Mouse (Mus musculus): Measurements from ENCODE around the gene Cables2. TPM values are rescaled to one million over a fixed set of nuclear protein-coding genes. Genes with fewer than 3 reads are reported as not detected.
"Not testable (repeated sequence)": the region's sequence is repeated elsewhere in the genome, so short reads cannot be mapped to it uniquely, and the experiment has no call there.

Gene Cables2
- total RNA-seq, 1 experiment: 13.4 TPM

- Histone ChIP-seq H3K4me1 (ENCODE audit: control insufficient read depth in 2 of 2, insufficient read depth in 2 of 2, low read length in 2 of 2, poor library complexity in 1 of 2) (peaks cover 0 to 3% of the 10 kb centered on the region in 2 experiments; a peak in 1 of 4 replicates), H3K9me3 (ENCODE audit: control insufficient read depth, insufficient read depth, low read depth, low read length) (no peaks in the 10 kb centered on the region), H3K36me3 (ENCODE audit: control insufficient read depth, insufficient read depth, low read length, poor library complexity, severe bottlenecking) (peaks cover 39% of the 10 kb centered on the region), H3K27ac (ENCODE audit: insufficient read depth, low read depth, low read length, poor library complexity, severe bottlenecking) (no peak overlapping the region), H3K4me3 (ENCODE audit: insufficient read depth in 1 of 2, low read depth in 1 of 2, low read length in 2 of 2, poor library complexity in 1 of 2, severe bottlenecking in 1 of 2) (no peak overlapping the region), H3K9ac (ENCODE audit: insufficient read depth, low read depth, low read length, poor library complexity, severe bottlenecking) (no peak overlapping the region)
- no peak for TF ChIP-seq ZC3H11A (IDR thresholded peaks at IDR 0.05; ENCODE audit: borderline replicate concordance, low read depth, low read length)
- no peak for TF ChIP-seq ZNF384 (IDR thresholded peaks at IDR 0.05; ENCODE audit: low read depth, low read length)
- TF ChIP-seq HCFC1 (IDR thresholded peaks at IDR 0.05; ENCODE audit: borderline replicate concordance, insufficient read depth, low read length): no peak
- TF ChIP-seq MAFK (IDR thresholded peaks at IDR 0.05; ENCODE audit: insufficient read depth, low read depth, low read length): no peak
- in situ Hi-C loops (cut with MboI; ENCODE audit: low sequenced_read_pairs in 2 of 2, unreplicated experiment in 2 of 2): no loop called here
- no peak for DNase-seq (ENCODE audit: low read depth, low spot score)
These were observed 12.5 kb downstream of the Cables2 start for GRCm38 (mm10) chr2:180260610-180261480.

- H3K4me3 ChIP-seq (ENCODE audit: insufficient read depth in 1 of 2, low read depth in 1 of 2, low read length in 2 of 2, poor library complexity in 1 of 2, severe bottlenecking in 1 of 2); in situ Hi-C loops (cut with MboI; ENCODE audit: low sequenced_read_pairs in 2 of 2, unreplicated experiment in 2 of 2): not testable (repeated sequence)
- TF ChIP-seq CHD2 (IDR thresholded peaks at IDR 0.05; ENCODE audit: low read depth, low read length): 0 out of 2 replicates have a peak, but pooled peaks have one; percentile 13
These were observed 13.3 kb downstream of the Cables2 start for GRCm38 (mm10) chr2:180259826-180260609.

GRCm38 (mm10) chr2:180258951-180259484, 14.3 kb downstream of the Cables2 start:
- H3K27ac ChIP-seq (ENCODE audit: insufficient read depth, low read depth, low read length, poor library complexity, severe bottlenecking); in situ Hi-C loops (cut with MboI; ENCODE audit: low sequenced_read_pairs in 2 of 2, unreplicated experiment in 2 of 2); DNase-seq (ENCODE audit: low read depth, low spot score); H3K9me3 ChIP-seq (ENCODE audit: control insufficient read depth, insufficient read depth, low read depth, low read length); H3K4me1 ChIP-seq (ENCODE audit: control insufficient read depth in 2 of 2, insufficient read depth in 2 of 2, low read length in 2 of 2, poor library complexity in 1 of 2): not testable (repeated sequence)
- Histone ChIP-seq H3K9ac (ENCODE audit: insufficient read depth, low read depth, low read length, poor library complexity, severe bottlenecking) (peak overlapping the region; percentile 21; the same call in 1 of the 2 replicates), H3K36me3 (ENCODE audit: control insufficient read depth, insufficient read depth, low read length, poor library complexity, severe bottlenecking) (peaks cover 39% of the 10 kb centered on the region), H3K4me3 (ENCODE audit: insufficient read depth in 1 of 2, low read depth in 1 of 2, low read length in 2 of 2, poor library complexity in 1 of 2, severe bottlenecking in 1 of 2) (peak overlapping the region in 1 of 2 experiments; percentile 14; a peak in 2 of 4 replicates)

More at GRCm38 (mm10) chr2:180259826-180260609, 13.3 kb downstream of the Cables2 start:
- H3K4me1 ChIP-seq (ENCODE audit: control insufficient read depth in 2 of 2, insufficient read depth in 2 of 2, low read length in 2 of 2, poor library complexity in 1 of 2); DNase-seq (ENCODE audit: low read depth, low spot score); H3K27ac ChIP-seq (ENCODE audit: insufficient read depth, low read depth, low read length, poor library complexity, severe bottlenecking); H3K9me3 ChIP-seq (ENCODE audit: control insufficient read depth, insufficient read depth, low read depth, low read length): not testable (repeated sequence)
- H3K36me3 ChIP-seq (ENCODE audit: control insufficient read depth, insufficient read depth, low read length, poor library complexity, severe bottlenecking): peaks cover 39% of the 10 kb centered on the region
- peak overlapping the region; percentile 56; the same call in 1 of the 2 replicates for H3K9ac ChIP-seq (ENCODE audit: insufficient read depth, low read depth, low read length, poor library complexity, severe bottlenecking)

GRCm38 (mm10) chr2:180257963-180258865, 15.1 kb downstream of the Cables2 start:
- peak overlapping the region; percentile 85; the same call in 1 of the 2 replicates for H3K27ac ChIP-seq (ENCODE audit: insufficient read depth, low read depth, low read length, poor library complexity, severe bottlenecking)
- DNase-seq (ENCODE audit: low read depth, low spot score): no peak
- peak overlapping the region; percentile 99 for H3K9ac ChIP-seq (ENCODE audit: insufficient read depth, low read depth, low read length, poor library complexity, severe bottlenecking)
- H3K4me1 ChIP-seq (ENCODE audit: control insufficient read depth in 2 of 2, insufficient read depth in 2 of 2, low read length in 2 of 2, poor library complexity in 1 of 2): peaks cover 0 to 7% of the 10 kb centered on the region in 2 experiments; a peak in 1 of 4 replicates
- in situ Hi-C loops (cut with MboI; ENCODE audit: low sequenced_read_pairs in 2 of 2, unreplicated experiment in 2 of 2): no loop called here
- peak overlapping the region; percentile 84 to 97 for H3K4me3 ChIP-seq (ENCODE audit: insufficient read depth in 1 of 2, low read depth in 1 of 2, low read length in 2 of 2, poor library complexity in 1 of 2, severe bottlenecking in 1 of 2)
- TF ChIP-seq CHD2 (IDR thresholded peaks at IDR 0.05; ENCODE audit: low read depth, low read length) (no peak), ZC3H11A (IDR thresholded peaks at IDR 0.05; ENCODE audit: borderline replicate concordance, low read depth, low read length) (no peak), MAFK (IDR thresholded peaks at IDR 0.05; ENCODE audit: insufficient read depth, low read depth, low read length) (no peak), HCFC1 (IDR thresholded peaks at IDR 0.05; ENCODE audit: borderline replicate concordance, insufficient read depth, low read length) (no peak)
- H3K9me3 ChIP-seq (ENCODE audit: control insufficient read depth, insufficient read depth, low read depth, low read length): no peaks in the 10 kb centered on the region
- peaks cover 39% of the 10 kb centered on the region for H3K36me3 ChIP-seq (ENCODE audit: control insufficient read depth, insufficient read depth, low read length, poor library complexity, severe bottlenecking)

All from ES-E14 (cell line).